Mouse (Mus musculus) ES-Bruce4 (cell line): Measurements from ENCODE around the gene Abcc4.

Experiments used
- CTCF ChIP-seq: IDR thresholded peaks from one replicate; pipeline ENCODE4 v1.8.1; 2011; ENCODE audit warnings: low read depth, low read length
- POLR2A ChIP-seq: IDR thresholded peaks from one replicate; pipeline ENCODE4 v1.8.1; 2011; ENCODE audit warnings: low read length; ENCODE audit not compliant: insufficient read depth

DNA sequence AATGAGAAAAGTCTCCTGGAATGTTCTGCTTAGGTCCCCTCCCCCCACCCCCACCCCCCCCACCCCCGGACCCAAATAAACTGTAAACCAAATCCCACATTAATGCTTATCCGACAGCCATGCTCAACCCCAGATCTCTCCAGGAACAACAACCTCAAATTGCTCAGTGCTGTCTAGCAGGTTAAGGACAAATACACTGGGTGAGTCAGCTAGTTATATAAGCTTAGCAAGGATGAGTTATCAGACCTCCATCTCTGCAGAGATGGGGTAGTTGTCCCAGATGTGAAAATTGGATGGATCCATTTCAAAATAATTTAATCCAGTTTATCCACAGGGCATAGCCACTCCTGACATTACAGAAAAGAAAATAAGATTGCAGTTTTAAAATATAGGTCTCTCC, 210.6 kb downstream of the Abcc4 start:
- TF ChIP-seq CTCF: no peak
- no peak for TF ChIP-seq POLR2A
